Mouse (Mus musculus) liver, embryonic 14.5 days (tissue): Measurements from ENCODE around the gene Polk.

ENCODE experiments used
- CTCF ChIP-seq: IDR thresholded peaks from 2 replicates; pipeline ENCODE4 v1.5.1; 2016; ENCODE audit warnings: antibody characterized with exemption, low read depth, control low read depth
- EP300 ChIP-seq: IDR thresholded peaks from 2 replicates; pipeline ENCODE4 v1.6.1; 2016; ENCODE audit warnings: antibody characterized with exemption, low read depth

DNA sequence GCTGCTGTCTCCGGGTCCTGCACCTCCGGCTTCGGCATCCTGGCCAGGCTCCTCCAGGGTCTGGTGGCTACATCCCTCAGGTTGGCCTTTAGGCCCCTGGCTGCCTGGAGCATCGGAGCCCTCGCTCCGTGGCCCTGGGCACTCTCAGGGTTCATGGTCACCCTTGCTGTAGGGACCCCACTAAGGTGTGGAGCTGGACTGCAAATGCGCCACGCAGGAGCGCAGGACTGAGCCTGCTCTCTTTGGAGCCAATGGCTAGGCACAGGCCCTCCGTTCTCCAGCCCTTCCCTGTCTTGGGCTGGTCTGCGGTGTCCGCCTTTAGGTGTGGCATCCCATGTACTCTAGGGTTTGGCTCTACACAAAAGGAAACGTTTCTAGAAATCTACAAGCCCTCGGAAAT lies 71.4 kb downstream of the Polk start, which contains the start of gene Ankdd1b:
- TF ChIP-seq CTCF (no peak), EP300 (no peak)
